Mouse (Mus musculus): ENCODE results near the gene Ecsit. TPM values are rescaled to one million over a fixed set of nuclear protein-coding genes. Genes with fewer than 3 reads are reported as not detected.
"Not testable (repeated sequence)": the region's sequence is repeated elsewhere in the genome, so short reads cannot be mapped to it uniquely, and the experiment has no call there.

Ecsit gene
- polyA plus RNA-seq, 1 experiment from 2014 or later, result 43.5 TPM

GRCm38 (mm10) chr9:22095854-22096307 lies 10.6 kb upstream of the Ecsit start:
- Histone ChIP-seq H3K9me3 (replicated peaks; ENCODE audit: control insufficient read depth, low read length) (no peaks in the 10 kb centered on the region), H3K27ac (ENCODE audit: low read length) (peak overlapping the region; percentile 15; the same call in 1 of the 2 replicates), H3K27me3 (ENCODE audit: control insufficient read depth, insufficient read depth, low read length) (peaks cover 18% of the 10 kb centered on the region), H3K36me3 (ENCODE audit: control insufficient read depth, insufficient read depth, low read length) (no peaks in the 10 kb centered on the region), H3K9ac (ENCODE audit: low read length) (peak overlapping the region; percentile 69), H3K4me2 (ENCODE audit: low read depth, low read length) (peak overlapping the region; percentile 59), H3K4me1 (ENCODE audit: control insufficient read depth, insufficient read depth, low read length) (0 out of 2 replicates have a peak, but pooled peaks cover 4% of the 10 kb centered on the region), H3K4me3 (replicated peaks; ENCODE audit: low read length) (peak overlapping the region; percentile 35)
- WGBS, result 2% methylated on average over 24 of the region's 24 CpGs
- peak; percentile 73 for ATAC-seq (ENCODE audit: insufficient read depth, low FRiP score)

- WGBS, result 83% methylated on average over 6 of the region's 6 CpGs
- ATAC-seq (ENCODE audit: insufficient read depth, low FRiP score), result no peak
- H3K4me1 ChIP-seq (ENCODE audit: control insufficient read depth, insufficient read depth, low read length), result no peaks in the 10 kb centered on the region
These were observed 7.5 kb upstream of the Ecsit start for GRCm38 (mm10) chr9:22092746-22093145.

DNA sequence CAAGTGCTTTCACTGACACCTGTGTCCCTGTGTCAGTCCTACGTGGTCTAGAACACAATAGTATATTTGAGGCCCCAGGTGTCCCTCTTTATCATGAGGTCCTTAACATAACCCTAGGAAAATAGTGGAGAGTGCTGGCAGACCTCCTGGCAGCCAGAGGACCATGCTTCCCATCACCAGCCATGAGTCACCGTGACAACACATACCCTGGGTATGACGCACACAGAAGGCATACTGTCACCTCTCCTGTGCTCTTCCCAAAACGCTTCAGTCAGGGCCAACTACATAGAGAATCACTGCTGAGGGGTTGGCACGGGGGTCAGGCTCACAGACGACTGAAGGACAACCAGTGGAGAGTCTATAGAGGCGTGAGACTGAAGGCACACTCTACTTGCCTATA lies 4.7 kb upstream of the Ecsit start:
- Histone ChIP-seq H3K4me1 (ENCODE audit: control insufficient read depth, insufficient read depth, low read length) (peaks cover 8% of the 10 kb centered on the region; the same call in 1 of the 2 replicates), H3K36me3 (ENCODE audit: control insufficient read depth, insufficient read depth, low read length) (no peaks in the 10 kb centered on the region), H3K9ac (ENCODE audit: low read length) (no peak overlapping the region), H3K27ac (ENCODE audit: low read length) (no peak overlapping the region), H3K9me3 (replicated peaks; ENCODE audit: control insufficient read depth, low read length) (no peaks in the 10 kb centered on the region), H3K4me3 (replicated peaks; ENCODE audit: low read length) (no peak overlapping the region), H3K27me3 (ENCODE audit: control insufficient read depth, insufficient read depth, low read length) (no peaks in the 10 kb centered on the region), H3K4me2 (ENCODE audit: low read depth, low read length) (no peak overlapping the region)
- WGBS, result 83% methylated on average over 7 of the region's 7 CpGs
- no peak for ATAC-seq (ENCODE audit: insufficient read depth, low FRiP score)

More at GRCm38 (mm10) chr9:22092746-22093145, 7.5 kb upstream of the Ecsit start:
- no peaks in the 10 kb centered on the region for H3K27me3 ChIP-seq (ENCODE audit: control insufficient read depth, insufficient read depth, low read length)
- no peaks in the 10 kb centered on the region for H3K36me3 ChIP-seq (ENCODE audit: control insufficient read depth, insufficient read depth, low read length)
- H3K4me2 ChIP-seq (ENCODE audit: low read depth, low read length), result no peak overlapping the region
- no peak overlapping the region for H3K9ac ChIP-seq (ENCODE audit: low read length)
- no peaks in the 10 kb centered on the region for H3K9me3 ChIP-seq (replicated peaks; ENCODE audit: control insufficient read depth, low read length)
- H3K27ac ChIP-seq (ENCODE audit: low read length), result no peak overlapping the region
- no peak overlapping the region for H3K4me3 ChIP-seq (replicated peaks; ENCODE audit: low read length)

DNA sequence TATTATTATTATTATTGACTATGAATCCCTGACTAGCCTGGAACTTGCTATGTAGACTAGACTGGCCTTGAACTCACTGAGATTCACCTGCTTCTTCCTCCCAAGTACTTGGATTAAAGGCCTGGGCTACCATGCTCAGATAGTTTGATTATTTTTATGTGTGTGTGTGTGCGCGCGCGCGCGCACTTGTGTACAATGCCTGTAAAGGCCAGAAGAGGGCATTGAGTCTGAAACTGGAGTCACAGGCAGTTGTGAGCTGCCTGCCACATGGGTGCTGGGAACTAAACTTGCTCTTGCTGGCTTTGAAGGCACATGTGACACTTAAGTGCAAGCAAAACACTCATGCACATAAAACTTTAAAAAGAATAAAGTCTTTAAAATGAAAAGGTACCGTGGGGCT lies 4.0 kb upstream of the Ecsit start:
- H3K9me3 ChIP-seq (replicated peaks; ENCODE audit: control insufficient read depth, low read length), result no peaks in the 10 kb centered on the region
- peaks cover 8% of the 10 kb centered on the region; the same call in 1 of the 2 replicates for H3K4me1 ChIP-seq (ENCODE audit: control insufficient read depth, insufficient read depth, low read length)
- no peak overlapping the region for H3K4me2 ChIP-seq (ENCODE audit: low read depth, low read length)
- no peak overlapping the region for H3K9ac ChIP-seq (ENCODE audit: low read length)
- H3K36me3 ChIP-seq (ENCODE audit: control insufficient read depth, insufficient read depth, low read length), result no peaks in the 10 kb centered on the region
- no peaks in the 10 kb centered on the region for H3K27me3 ChIP-seq (ENCODE audit: control insufficient read depth, insufficient read depth, low read length)
- 98% methylated on average over 7 of the region's 7 CpGs for WGBS
- ATAC-seq (ENCODE audit: insufficient read depth, low FRiP score), result no peak
- no peak overlapping the region for H3K27ac ChIP-seq (ENCODE audit: low read length)
- H3K4me3 ChIP-seq (replicated peaks; ENCODE audit: low read length), result no peak overlapping the region

- Histone ChIP-seq H3K4me3 (replicated peaks; ENCODE audit: low read length) (no peak overlapping the region), H3K27ac (ENCODE audit: low read length) (no peak overlapping the region), H3K9me3 (replicated peaks; ENCODE audit: control insufficient read depth, low read length) (no peaks in the 10 kb centered on the region), H3K27me3 (ENCODE audit: control insufficient read depth, insufficient read depth, low read length) (no peaks in the 10 kb centered on the region), H3K4me1 (ENCODE audit: control insufficient read depth, insufficient read depth, low read length) (peaks cover 8% of the 10 kb centered on the region; the same call in 1 of the 2 replicates), H3K4me2 (ENCODE audit: low read depth, low read length) (no peak overlapping the region), H3K9ac (ENCODE audit: low read length) (no peak overlapping the region), H3K36me3 (ENCODE audit: control insufficient read depth, insufficient read depth, low read length) (no peaks in the 10 kb centered on the region)
- ATAC-seq (ENCODE audit: insufficient read depth, low FRiP score), result no peak
- WGBS, result 84% methylated on average over 2 of the region's 2 CpGs
These were observed 1.9 kb upstream of the Ecsit start for GRCm38 (mm10) chr9:22087034-22087618.

DNA sequence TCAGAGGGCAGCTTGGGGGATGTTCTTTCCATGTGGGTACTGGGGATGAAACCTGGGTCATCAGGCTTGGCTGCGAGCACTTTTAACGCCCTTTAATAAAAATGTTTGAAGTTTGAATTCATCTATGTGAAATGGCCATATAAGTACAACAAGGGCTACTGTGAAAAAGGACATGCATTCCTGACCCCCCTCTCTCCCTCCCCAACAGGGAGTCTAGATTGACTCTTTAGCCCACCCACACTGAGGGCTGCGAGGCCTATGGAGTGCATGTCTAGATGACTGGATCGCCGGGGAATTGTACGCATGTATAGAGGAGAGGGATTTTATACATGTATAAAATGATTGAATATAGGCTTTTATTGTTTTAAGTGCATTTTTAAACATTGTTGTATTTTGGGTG lies 774 bp upstream of the Ecsit start:
- 50% methylated on average over 6 of the region's 6 CpGs for WGBS
- H3K4me3 ChIP-seq (replicated peaks; ENCODE audit: low read length), result peak overlapping the region; percentile 88
- H3K27ac ChIP-seq (ENCODE audit: low read length), result peak overlapping the region; percentile 94
- peak; percentile 38; the same call in 1 of the 2 replicates for ATAC-seq (ENCODE audit: insufficient read depth, low FRiP score)
- no peaks in the 10 kb centered on the region for H3K36me3 ChIP-seq (ENCODE audit: control insufficient read depth, insufficient read depth, low read length)
- peak overlapping the region; percentile 75 for H3K4me2 ChIP-seq (ENCODE audit: low read depth, low read length)
- peaks cover 8% of the 10 kb centered on the region; the same call in 1 of the 2 replicates for H3K4me1 ChIP-seq (ENCODE audit: control insufficient read depth, insufficient read depth, low read length)
- no peaks in the 10 kb centered on the region for H3K27me3 ChIP-seq (ENCODE audit: control insufficient read depth, insufficient read depth, low read length)
- no peaks in the 10 kb centered on the region for H3K9me3 ChIP-seq (replicated peaks; ENCODE audit: control insufficient read depth, low read length)
- H3K9ac ChIP-seq (ENCODE audit: low read length), result peak overlapping the region; percentile 83

GRCm38 (mm10) chr9:22084667-22085021 lies 594 bp downstream of the Ecsit start:
- WGBS, result 26% methylated on average over 4 of the region's 4 CpGs
- Histone ChIP-seq H3K4me1 (ENCODE audit: control insufficient read depth, insufficient read depth, low read length) (peaks cover 8% of the 10 kb centered on the region; the same call in 1 of the 2 replicates), H3K4me3 (replicated peaks; ENCODE audit: low read length) (peak overlapping the region; percentile 88), H3K9me3 (replicated peaks; ENCODE audit: control insufficient read depth, low read length) (no peaks in the 10 kb centered on the region), H3K9ac (ENCODE audit: low read length) (peak overlapping the region; percentile 83), H3K4me2 (ENCODE audit: low read depth, low read length) (peak overlapping the region; percentile 75), H3K27me3 (ENCODE audit: control insufficient read depth, insufficient read depth, low read length) (no peaks in the 10 kb centered on the region), H3K27ac (ENCODE audit: low read length) (peak overlapping the region; percentile 94; the same call in 1 of the 2 replicates), H3K36me3 (ENCODE audit: control insufficient read depth, insufficient read depth, low read length) (0 out of 2 replicates have a peak, but pooled peaks cover 5% of the 10 kb centered on the region)
- ATAC-seq (ENCODE audit: insufficient read depth, low FRiP score), result no peak

DNA sequence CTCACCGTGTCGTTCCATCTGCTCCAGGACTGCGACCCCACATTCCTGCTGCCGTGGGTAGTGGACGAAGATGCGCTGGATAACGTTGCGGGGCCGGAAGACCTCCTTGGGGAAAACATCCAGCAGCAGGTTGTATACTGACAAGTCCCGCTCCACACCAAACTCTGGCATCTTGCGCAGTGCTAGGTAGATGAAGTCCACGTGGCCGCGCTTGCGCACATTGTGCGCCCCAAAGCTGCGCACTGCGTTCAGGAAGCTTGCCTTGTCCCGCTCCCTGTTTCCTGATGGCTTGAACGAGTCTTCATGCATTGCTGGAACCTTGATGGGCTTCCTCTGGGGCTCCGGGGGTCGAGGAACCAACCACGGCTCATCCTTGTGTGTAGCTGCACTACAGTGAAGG lies 9.0 kb downstream of the Ecsit start:
- 89% methylated on average over 23 of the region's 23 CpGs for WGBS
- no peak overlapping the region for H3K4me2 ChIP-seq (ENCODE audit: low read depth, low read length)

DNA sequence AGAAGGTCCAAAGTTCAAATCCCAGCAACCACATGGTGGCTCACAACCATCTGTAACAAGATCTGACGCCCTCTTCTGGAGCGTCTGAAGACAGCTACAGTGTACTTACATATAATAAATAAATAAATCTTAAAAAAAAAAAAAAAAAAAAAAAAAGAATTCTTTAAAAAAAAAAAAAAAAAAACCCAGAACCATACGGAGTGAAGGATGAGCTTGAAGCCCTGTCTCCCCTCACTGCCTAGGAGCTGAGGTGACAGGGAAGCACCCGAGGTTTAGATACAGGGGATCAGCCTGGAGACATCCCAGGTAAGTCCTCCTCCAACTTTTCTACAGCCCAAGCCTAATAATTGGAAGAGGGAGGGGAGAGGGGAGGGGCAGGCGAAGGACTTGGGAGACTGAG lies 9.5 kb downstream of the Ecsit start:
- H3K4me3 ChIP-seq (replicated peaks; ENCODE audit: low read length); H3K9ac ChIP-seq (ENCODE audit: low read length); H3K4me2 ChIP-seq (ENCODE audit: low read depth, low read length); H3K27me3 ChIP-seq (ENCODE audit: control insufficient read depth, insufficient read depth, low read length); H3K27ac ChIP-seq (ENCODE audit: low read length); H3K9me3 ChIP-seq (replicated peaks; ENCODE audit: control insufficient read depth, low read length); ATAC-seq (ENCODE audit: insufficient read depth, low FRiP score); H3K36me3 ChIP-seq (ENCODE audit: control insufficient read depth, insufficient read depth, low read length); H3K4me1 ChIP-seq (ENCODE audit: control insufficient read depth, insufficient read depth, low read length): not testable (repeated sequence)
- WGBS, result 71% methylated on average over 5 of the region's 5 CpGs

More for the DNA sequence above, 9.0 kb downstream of the Ecsit start:
- no peak overlapping the region for H3K9ac ChIP-seq (ENCODE audit: low read length)
- no peak overlapping the region for H3K27ac ChIP-seq (ENCODE audit: low read length)
- H3K27me3 ChIP-seq (ENCODE audit: control insufficient read depth, insufficient read depth, low read length), result no peaks in the 10 kb centered on the region
- peaks cover 8% of the 10 kb centered on the region; the same call in 1 of the 2 replicates for H3K36me3 ChIP-seq (ENCODE audit: control insufficient read depth, insufficient read depth, low read length)
- H3K4me1 ChIP-seq (ENCODE audit: control insufficient read depth, insufficient read depth, low read length), result no peaks in the 10 kb centered on the region
- ATAC-seq (ENCODE audit: insufficient read depth, low FRiP score), result no peak
- no peaks in the 10 kb centered on the region for H3K9me3 ChIP-seq (replicated peaks; ENCODE audit: control insufficient read depth, low read length)
- no peak overlapping the region for H3K4me3 ChIP-seq (replicated peaks; ENCODE audit: low read length)

Data from stomach, embryonic 16.5 days (tissue).